Mouse (Mus musculus) liver, adult 2 months (tissue): Measurements from ENCODE around the gene Pard3.

Source experiments
- CTCF ChIP-seq: fragments of 200-500 bp; IDR thresholded peaks from 2 replicates; pipeline ENCODE4 v1.5.1; 2011; ENCODE audit warnings: low read depth, low read length, control low read depth
- POLR2A ChIP-seq: fragments of 200-500 bp; IDR thresholded peaks from 2 replicates; pipeline ENCODE4 v1.6.1; 2011; ENCODE audit warnings: low read length, control low read depth; ENCODE audit not compliant: insufficient read depth; ENCODE audit errors: extremely low read depth

GRCm38 (mm10) chr8:127452364-127452763 is 388.7 kb downstream of the Pard3 start:
- TF ChIP-seq POLR2A (no peak), CTCF (no peak)
